Mouse (Mus musculus) telencephalon, adult 2 months (tissue): ENCODE data around the gene Pih1d1.

Source experiments
- DNase-seq: peaks from one replicate; pipeline ENCODE4 v3.0.0-alpha.2; 2011; ENCODE audit warnings: low read depth, low spot score

Pih1d1 gene

DNA sequence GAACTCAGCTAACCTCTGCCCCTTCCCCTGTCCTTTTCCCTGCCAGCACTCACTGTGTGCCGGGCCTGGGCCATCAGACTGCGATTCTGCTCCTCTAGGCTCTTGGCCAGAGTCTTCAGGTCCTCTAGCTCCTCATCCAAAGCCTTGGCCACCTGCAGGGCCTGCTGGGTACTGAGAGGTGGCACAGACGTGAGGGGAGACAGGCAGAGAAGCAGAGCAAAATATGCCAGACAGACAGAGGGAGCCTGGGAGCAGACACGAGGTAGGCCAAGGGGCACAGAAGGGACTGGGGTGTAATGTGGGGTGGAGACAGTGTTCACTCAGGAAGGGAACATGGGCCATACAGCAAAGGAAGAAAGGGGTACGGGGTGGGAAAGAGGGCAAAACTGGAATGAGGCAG, 39.3 kb downstream of the Pih1d1 start:
- no peak for DNase-seq

GRCm38 (mm10) chr7:45193871-45194785, 40.0 kb downstream of the Pih1d1 start:
- no peak for DNase-seq

DNA sequence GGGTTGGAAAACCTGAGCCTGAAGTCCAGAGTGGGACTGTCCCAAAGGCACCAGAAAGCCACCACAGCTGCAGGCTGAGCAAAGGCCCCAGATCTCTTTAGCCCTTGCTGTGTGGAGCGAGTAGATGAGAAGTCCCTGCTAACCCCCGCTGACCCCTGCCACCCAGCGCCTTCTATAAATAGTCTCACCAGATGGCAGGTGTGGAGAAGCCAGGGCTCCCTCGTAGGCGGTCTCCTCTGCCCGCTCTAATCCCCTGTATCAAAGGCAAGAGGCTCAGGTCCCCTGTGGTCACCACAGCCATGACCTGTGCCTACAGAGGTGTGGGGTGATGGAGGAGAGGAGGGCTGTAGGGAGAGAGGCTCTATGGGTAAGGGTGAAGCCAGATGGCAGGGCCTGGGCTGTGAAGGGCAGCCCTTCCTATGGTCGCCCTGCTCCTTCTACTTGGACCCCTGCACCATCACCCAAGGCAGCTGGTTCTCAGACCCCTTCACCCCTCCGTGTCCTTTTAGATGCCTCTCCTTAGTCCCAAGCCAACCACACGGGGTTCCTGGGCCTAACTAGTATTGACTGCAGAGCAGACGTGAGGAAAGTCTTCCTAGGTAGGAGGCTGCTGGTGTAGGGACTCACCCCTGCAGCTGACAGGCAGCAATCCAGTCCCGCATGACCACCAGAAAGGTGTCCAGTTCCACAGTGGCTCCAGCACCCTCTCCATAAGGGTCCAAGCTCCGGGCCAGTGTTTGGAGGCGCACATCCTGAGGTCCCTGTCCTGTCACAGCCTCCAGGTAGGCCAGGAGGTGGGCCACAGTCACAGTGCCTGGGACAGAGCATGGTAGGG, 41.5 kb downstream of the Pih1d1 start:
- DNase-seq, result no peak

DNA sequence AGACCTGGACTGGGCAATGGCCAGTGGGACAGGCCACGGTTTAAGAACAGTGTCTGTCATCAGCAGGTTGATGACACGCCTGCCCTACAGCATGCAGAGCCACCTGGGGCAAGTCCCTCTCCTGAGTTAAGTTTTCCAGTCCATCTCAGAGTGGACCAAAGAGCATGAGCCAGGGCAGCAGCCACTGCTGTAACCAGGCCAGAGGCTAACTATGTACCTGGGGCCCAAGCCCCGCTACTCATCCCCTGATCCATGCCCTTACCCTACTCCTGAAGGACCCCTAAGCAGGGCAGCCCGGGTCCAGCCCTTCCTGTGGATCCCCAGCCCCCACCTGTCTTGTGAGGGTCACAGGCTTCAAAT, 42.1 kb downstream of the Pih1d1 start:
- DNase-seq, result no peak

DNA sequence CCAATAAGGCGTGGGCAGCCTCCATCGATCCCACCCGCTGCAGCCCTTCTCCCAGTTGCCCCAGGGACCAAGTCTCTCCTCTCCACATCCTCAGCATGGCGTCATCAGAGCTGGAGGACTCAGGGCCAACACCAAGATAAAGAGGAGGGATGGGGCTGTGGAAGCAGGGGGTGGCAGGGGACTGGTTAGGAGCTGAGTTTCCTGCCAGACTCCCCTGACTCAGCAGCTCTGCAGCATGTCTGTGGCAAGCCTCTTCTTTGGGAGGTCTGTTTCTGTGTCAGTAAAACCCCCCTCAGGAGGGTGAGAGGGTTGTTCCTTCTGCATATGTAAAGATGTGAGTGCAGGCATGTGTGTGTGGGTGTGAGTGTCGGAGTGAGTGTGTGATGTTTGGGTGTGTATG, 42.9 kb downstream of the Pih1d1 start:
- DNase-seq, result no peak

GRCm38 (mm10) chr7:45198435-45198834, 44.3 kb downstream of the Pih1d1 start:
- no peak for DNase-seq

- DNase-seq, result no peak
These were observed 44.9 kb downstream of the Pih1d1 start for GRCm38 (mm10) chr7:45198961-45199360.

- DNase-seq, result peak; percentile 75
These were observed 48.6 kb downstream of the Pih1d1 start for GRCm38 (mm10) chr7:45202654-45203053.

DNA sequence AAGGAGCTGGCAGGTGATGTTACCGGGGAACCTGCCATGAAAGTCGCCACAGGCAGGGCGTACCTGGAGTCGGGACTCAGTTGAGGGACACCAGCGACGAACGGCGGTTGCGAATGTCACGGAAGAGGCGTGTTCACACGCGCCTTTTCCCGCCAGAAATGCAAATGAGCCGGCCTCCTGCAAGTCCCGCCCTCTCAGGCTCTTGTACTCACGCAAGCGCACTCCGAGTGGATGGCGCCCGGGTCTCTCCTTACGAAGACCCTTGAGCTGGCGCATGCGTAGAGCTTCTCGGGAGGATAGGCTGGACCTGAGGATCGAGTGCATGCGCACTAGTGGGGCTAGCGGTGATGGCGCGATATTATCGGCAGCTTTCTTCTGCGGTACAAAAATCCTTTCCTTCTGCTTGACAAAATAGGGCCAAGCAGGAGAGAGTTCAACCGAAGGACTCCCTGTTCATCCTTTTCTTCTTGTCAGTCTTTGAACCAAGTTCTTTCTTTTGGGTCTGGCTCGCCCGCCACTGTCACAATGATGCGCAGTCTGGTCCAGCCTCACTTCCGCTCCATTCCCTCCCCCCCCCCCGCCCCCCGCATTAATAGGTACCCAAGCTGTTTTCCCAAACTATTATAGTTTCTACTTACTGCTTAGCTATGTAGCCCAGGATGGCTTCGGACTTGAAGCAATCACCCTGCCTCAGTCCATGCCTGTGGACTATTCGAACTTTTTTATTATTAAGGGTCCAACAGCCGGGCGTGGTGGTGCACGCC, 50.5 kb downstream of the Pih1d1 start, which contains the start of gene Ccdc155:
Gene Ccdc155 (minus strand): TSS at position 513 of the 764 bp plus-strand sequence.
- DNase-seq, result peak; percentile 95

- DNase-seq, result no peak
These were observed 54.2 kb downstream of the Pih1d1 start for GRCm38 (mm10) chr7:45208260-45208659.
